Mouse (Mus musculus) gastrocnemius, adult 2 months (tissue): ENCODE results near the gene Pikfyve. TPM values are rescaled to one million over a fixed set of nuclear protein-coding genes. Genes with fewer than 3 reads are reported as not detected.

ENCODE experiments used
- DNase-seq: peaks from one replicate; pipeline ENCODE4 v3.0.0; 2022
- H3K27ac ChIP-seq: fragments of 200-600 bp; 2 replicates; pipeline ENCODE4 v1.8.1; 2022; ENCODE audit warnings: mild to moderate bottlenecking
- H3K4me3 ChIP-seq: fragments of 200-600 bp; 2 replicates; pipeline ENCODE4 v1.8.1; 2022; ENCODE audit warnings: mild to moderate bottlenecking, moderate library complexity
- CTCF ChIP-seq: fragments of 200-600 bp; IDR thresholded peaks from 2 replicates; pipeline ENCODE4 v1.8.1; 2022; ENCODE audit warnings: antibody characterized with exemption, mild to moderate bottlenecking, moderate library complexity
- intact Hi-C: fragments of 180-260 bp; cut with DNase I; formaldehyde crosslinking; loops from one replicate; pipeline ENCODE4 v1.15.1; 2025
- total RNA-seq, 2 experiments: library from RNA; stranded (reverse); gene quantifications; 2 replicates each; pipeline ENCODE4 v1.2.3; 2021

The Pikfyve gene
- total RNA-seq, 2 experiments from 2014 or later, result 7.8 to 8.6 TPM

DNA sequence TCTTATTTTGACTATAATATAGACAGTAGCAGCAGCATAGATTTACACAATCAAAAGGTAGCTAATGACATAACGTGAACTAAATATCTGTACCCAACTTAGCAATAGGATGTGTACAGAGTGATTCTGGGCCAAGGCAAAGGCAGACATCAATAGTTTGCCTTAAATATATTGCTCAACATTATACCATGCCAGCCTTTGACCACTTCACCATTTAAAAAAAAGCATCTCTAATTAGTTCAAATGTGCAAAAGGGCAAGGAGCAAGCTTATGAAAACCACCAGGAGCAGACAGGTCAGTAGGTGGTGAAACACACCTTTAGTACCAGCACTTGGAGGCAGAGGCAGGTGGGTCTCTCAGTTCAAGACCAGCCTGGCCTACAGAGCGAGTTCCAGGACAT lies 12.8 kb upstream of the Pikfyve start:
- Histone ChIP-seq H3K27ac (no peak overlapping the region), H3K4me3 (no peak overlapping the region)
- TF ChIP-seq CTCF, result no peak
- intact Hi-C loops, result no loop called here
- no peak for DNase-seq

DNA sequence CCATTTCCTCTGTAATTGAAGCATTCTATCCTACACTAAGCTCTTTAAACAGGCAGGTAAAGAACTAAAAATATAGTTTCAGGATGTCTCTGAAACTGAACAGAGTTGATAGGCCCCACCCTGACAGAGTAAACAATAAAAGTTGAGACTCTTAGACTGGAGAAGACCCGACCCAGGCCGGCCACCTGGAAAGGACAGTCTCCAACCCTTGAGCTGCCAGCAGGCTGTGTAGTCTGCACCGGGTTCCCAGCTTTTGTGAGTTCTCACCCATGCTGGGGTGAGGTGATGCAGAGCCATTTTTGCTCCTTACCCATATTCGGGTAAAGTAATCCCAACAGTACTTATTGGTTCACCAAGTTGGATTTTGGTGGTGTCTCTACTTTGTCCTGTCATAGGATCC lies 10.3 kb upstream of the Pikfyve start:
- intact Hi-C loops, result loop anchor here (5.0 kb wide), 1 partner anchor 559 kb away; the partner anchor contains the start of gene Mettl21a
- TF ChIP-seq CTCF, result no peak
- peak overlapping the region; percentile 96 for H3K27ac ChIP-seq
- peak overlapping the region; percentile 81 for H3K4me3 ChIP-seq
- no peak for DNase-seq

DNA sequence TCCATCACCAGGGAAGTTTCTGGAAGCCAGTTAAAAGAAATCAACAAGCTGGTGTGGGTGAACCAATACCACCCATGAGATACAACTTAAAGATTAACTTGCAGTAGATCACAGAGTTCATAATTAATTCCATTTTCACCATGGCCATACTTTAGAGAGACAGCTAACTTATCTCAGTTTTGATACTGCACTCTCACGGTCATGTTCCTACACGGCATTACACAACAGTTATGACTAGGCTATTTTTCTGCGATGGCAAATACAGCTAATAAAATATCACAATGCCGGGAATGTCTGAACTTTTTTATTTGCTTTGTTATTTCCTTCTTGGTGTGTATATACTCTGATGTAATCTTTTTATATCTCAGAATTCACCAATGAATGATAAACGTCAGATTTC lies 9.6 kb upstream of the Pikfyve start:
- no peak for DNase-seq
- Histone ChIP-seq H3K4me3 (peak overlapping the region; percentile 81), H3K27ac (peak overlapping the region; percentile 96)
- intact Hi-C loops, result loop anchor here (5.0 kb wide), 1 partner anchor 560 kb away; the partner anchor contains the start of gene Mettl21a
- no peak for TF ChIP-seq CTCF

DNA sequence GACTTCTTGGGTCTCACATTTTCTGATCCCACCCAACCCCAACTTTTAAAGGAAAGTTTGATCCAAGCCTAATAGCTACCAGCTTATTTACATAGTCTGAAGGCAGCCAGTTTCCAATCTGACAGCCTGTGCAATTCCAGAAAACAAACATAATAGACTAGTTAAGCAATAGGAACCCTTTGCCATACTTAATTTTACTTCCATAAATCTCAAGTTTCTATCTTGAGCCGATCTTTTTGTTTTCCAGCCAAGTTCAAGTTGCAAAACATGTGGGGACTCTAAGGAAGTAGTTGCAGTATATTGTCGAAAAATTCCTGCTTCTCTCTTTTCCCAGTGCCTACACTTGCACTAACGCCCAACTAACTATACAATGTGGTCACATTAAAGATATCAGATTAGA lies 9.0 kb upstream of the Pikfyve start:
- peak overlapping the region; percentile 96 for H3K27ac ChIP-seq
- TF ChIP-seq CTCF, result no peak
- H3K4me3 ChIP-seq, result peak overlapping the region; percentile 81
- DNase-seq, result no peak
- intact Hi-C loops, result loop anchor here (5.0 kb wide), 1 partner anchor 560 kb away; the partner anchor contains the start of gene Mettl21a

DNA sequence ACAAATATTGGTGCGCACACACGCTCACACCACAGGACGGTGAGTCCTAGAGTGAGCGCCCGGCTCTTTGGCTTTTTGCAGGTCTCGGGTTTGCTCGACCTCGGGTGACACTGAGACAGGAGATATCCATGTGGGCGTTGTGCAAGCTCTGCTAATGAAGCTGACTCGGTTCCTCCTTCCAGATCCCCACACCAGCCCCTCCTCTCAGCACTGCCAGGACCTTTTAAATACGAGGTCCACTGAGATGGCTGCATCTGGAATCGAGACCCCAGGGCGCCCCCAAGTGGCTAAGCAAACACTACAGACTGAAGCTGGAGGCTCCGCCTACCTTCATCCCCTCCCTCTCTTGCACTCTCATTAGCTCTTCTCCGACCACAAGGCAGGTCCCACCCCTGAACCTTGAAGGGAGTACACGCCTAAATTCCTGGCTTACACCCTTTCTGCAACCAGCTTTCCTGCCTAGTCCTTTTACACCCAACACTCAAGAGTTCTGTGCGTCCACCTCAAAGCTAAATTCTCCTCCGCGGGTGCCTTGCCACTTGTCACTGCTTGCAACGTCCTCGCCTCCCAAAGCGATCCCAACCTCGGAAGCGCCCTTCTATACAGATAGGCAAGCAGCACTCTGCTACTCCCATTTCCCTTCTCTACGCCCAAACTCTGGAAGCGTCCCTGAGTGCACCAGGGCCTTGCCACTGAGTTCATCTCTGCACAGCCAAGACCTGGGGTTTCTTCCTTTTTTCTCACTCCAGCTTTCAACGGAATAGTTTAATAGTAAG lies 8.2 kb upstream of the Pikfyve start:
- peak; percentile 97 for DNase-seq
- intact Hi-C loops, result loop anchor here (2.0 to 5.0 kb wide), 3 partner anchors 90 to 561 kb away; partner anchors contain the start of gene Mettl21a
- Histone ChIP-seq H3K4me3 (peak overlapping the region; percentile 81), H3K27ac (peak overlapping the region; percentile 96)
- TF ChIP-seq CTCF, result peak; percentile 85

DNA sequence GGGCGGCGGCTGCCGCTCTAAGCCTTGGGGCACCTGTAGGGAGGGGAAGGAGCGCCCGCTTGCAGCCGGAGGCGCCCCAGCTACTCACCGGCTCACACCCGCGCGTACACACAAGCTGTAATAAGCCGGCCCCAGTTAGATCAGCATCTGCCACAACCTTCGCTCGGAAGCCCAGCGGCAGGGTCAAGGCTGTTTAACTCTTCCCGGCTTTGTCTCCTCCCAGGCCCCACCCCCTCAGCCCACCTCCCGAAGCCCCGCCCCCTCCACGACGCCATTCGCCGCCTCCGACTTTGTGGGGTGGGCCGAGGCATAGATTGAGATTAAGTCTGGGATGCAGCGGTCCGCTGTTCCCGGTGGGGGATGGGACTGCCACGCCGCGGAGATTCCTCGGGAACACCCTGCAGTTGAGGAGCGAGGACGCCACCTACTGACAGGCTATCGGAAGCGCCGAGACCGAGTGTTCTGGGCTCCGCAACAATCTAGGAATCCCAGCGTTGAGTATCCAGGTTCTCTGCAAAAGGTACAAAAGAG lies 7.5 kb upstream of the Pikfyve start:
- intact Hi-C loops, result loop anchor here (1.0 to 5.0 kb wide), 4 partner anchors 67 to 562 kb away; partner anchors contain the start of gene Mettl21a
- peak; percentile 85 for TF ChIP-seq CTCF
- DNase-seq, result peak; percentile 99
- Histone ChIP-seq H3K27ac (peak overlapping the region; percentile 96), H3K4me3 (peak overlapping the region; percentile 81)

DNA sequence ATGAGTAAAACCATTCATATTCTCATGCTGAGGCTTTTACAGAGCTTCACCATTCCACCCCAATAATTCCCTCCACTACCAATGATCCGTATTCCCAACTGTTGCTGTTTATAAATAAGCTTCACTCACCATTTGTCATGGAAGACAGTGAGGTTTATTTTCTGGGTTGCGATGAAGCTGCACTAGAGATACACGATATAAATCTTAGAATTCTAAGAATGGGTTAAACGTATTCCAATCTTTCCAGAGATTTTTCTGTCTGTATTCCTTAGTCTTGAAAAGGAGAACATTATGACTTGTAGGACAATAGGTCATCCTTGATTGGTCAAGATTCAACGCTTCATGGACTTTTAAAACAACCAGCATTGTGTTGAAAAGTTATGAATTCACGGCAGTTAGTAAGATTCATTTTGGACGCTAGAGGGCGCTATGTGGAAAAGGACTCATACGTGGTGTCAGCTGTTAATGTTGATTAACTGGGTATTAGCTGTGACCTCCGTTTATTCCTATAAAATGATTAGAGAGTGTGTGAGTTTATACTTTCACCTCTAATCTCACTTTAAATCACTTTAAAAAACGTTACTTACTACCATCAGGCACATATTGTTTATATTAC lies 6.7 kb upstream of the Pikfyve start:
- H3K27ac ChIP-seq, result peak overlapping the region; percentile 96
- TF ChIP-seq CTCF, result peak; percentile 83
- H3K4me3 ChIP-seq, result peak overlapping the region; percentile 81
- intact Hi-C loops, result loop anchor here (1.0 to 10.0 kb wide), 6 partner anchors 67 to 1855 kb away; partner anchors contain the start of genes Lancl1, Mettl21a and Plekhm3
- DNase-seq, result no peak

DNA sequence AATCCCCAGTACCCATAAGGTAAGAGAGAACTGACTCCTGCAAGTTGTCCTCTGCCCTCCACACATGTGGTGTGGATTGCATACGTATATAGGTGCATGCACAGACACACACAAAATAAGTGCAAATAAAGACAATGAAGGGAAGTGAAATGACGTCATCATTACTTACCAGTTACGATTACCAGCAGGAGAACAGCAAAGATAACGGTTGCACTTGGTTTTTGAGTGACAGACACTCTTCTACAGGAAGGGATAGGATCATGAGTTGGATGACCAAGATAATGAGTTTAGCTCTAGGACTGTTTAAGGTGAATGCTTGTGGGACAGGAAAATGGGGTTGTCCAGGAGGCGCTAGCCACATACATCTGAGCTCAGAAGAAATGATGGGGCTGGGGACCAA lies 5.0 kb upstream of the Pikfyve start:
- no peak for TF ChIP-seq CTCF
- no peak overlapping the region for H3K27ac ChIP-seq
- no peak for DNase-seq
- intact Hi-C loops, result loop anchor here (10.0 kb wide), 2 partner anchors 227 to 1853 kb away; partner anchors contain the start of genes Lancl1 and Plekhm3
- H3K4me3 ChIP-seq, result no peak overlapping the region

DNA sequence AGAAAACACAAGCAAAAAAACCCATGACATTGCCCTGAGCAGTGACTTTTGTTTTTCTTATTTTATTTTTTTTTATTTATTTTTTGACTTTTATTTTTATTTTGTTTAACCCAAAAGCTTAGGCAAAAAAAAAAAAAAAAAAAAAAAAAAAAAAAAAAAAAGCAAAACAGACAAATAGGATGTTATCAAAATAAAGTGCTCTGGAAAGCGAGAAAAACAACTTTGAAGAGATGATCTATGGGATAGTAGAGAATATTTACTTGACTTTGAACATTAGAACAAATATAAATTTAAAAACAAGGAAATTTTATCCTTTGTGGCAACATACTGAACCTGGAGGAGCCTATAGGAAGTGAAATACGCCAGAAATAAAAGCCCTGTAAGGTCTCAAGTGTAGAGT lies 2.5 kb upstream of the Pikfyve start:
- DNase-seq, result no peak
- intact Hi-C loops, result loop anchor here (10.0 kb wide), 2 partner anchors 229 to 1851 kb away; partner anchors contain the start of genes Lancl1 and Plekhm3
- H3K27ac ChIP-seq, result no peak overlapping the region
- H3K4me3 ChIP-seq, result no peak overlapping the region
- TF ChIP-seq CTCF, result no peak

DNA sequence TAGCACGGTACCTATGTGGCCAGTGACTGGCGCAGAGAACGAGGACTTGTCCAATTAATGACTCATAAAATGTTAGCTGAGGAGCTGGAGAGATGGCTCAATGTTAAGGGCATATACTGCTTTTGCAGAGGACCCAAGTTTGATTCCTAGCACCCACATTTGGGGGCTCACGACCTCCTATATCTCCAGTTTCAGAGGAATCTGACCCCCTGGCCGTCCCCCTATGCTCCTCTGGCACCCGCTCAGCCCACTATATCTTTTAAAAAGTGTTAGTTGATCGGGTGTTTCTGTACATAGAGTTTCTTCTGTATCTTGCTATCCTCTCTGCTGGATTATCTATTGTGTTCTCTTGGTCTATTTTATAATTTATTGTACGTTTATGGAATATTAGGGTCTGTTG lies 1.5 kb upstream of the Pikfyve start:
- TF ChIP-seq CTCF, result no peak
- no peak overlapping the region for H3K4me3 ChIP-seq

DNA sequence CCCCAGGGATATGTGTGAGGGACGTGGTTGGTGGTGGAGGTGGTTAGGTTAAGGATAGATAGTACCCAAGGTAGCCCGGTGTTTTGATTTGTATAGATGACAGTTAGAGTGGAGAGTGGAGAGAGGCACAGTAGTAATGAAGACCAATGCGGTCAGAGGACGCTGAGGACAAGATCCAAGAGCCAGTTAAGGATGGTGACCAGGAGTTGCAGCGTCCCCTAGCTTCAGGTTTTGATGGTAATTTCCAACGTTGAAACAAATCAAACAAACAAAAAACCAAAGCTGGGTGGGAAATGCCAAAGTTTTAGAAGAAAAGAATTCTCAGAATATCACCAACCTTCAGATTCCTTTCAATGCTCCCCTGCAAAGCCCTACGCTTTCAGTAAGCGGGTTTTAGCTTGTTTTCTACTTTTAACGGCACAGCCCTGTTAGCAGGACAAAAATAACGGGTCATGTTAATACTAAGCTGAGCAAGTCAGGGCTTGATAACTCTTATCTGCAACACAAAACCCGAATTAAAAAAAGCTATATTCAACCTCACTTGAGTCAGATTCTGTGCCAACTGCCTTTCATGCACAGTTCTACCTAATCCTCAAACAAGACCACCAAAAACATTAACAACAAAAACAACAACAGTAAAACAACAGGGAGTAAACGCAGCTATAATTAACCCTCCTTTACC lies 818 bp upstream of the Pikfyve start:
- DNase-seq, result peak; percentile 35
- peak overlapping the region; percentile 94 for H3K27ac ChIP-seq
- TF ChIP-seq CTCF, result peak; percentile 63
- intact Hi-C loops, result loop anchor here (5.0 to 10.0 kb wide), 3 partner anchors 231 to 1849 kb away; partner anchors contain the start of genes Fzd5, Lancl1 and Plekhm3
- H3K4me3 ChIP-seq, result peak overlapping the region; percentile 98

More for the DNA sequence above, 1.5 kb upstream of the Pikfyve start:
- DNase-seq, result no peak
- peak overlapping the region; percentile 94; the same call in 1 of the 2 replicates for H3K27ac ChIP-seq
- intact Hi-C loops, result loop anchor here (5.0 to 10.0 kb wide), 3 partner anchors 230 to 1850 kb away; partner anchors contain the start of genes Fzd5, Lancl1 and Plekhm3

DNA sequence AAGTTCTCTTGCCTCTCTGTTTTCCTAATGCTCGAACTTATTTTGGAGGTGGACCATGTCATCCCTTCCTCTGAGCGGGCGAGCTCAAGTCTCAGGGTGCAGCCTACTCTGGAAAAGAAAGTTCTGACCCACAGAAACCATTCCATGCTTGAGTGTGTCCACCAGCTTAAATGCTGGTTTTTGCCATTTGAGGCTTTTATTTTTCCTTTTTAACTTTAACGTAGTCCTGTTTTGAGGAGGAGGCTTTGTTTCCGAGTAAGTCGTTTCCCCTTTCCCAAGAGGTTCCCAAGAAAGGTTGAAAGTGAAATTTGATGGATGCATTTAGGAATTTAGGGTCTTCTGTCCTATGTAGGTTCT lies 569 bp downstream of the Pikfyve start:
- TF ChIP-seq CTCF, result no peak
- DNase-seq, result no peak
- Histone ChIP-seq H3K27ac (peak overlapping the region; percentile 94), H3K4me3 (peak overlapping the region; percentile 98)
- intact Hi-C loops, result loop anchor here (5.0 to 10.0 kb wide), 3 partner anchors 232 to 1848 kb away; partner anchors contain the start of genes Fzd5, Lancl1 and Plekhm3
